Mouse (Mus musculus) retina, adult 2 months (tissue): ENCODE results near the gene Gm49322.
"Not testable (repeated sequence)": the region's sequence is repeated elsewhere in the genome, so short reads cannot be mapped to it uniquely, and the experiment has no call there.

Experiments used
- DNase-seq: peaks from one replicate; pipeline ENCODE4 v3.0.0-alpha.2; 2012; ENCODE audit warnings: low read depth, low spot score

Gene Gm49322

DNA sequence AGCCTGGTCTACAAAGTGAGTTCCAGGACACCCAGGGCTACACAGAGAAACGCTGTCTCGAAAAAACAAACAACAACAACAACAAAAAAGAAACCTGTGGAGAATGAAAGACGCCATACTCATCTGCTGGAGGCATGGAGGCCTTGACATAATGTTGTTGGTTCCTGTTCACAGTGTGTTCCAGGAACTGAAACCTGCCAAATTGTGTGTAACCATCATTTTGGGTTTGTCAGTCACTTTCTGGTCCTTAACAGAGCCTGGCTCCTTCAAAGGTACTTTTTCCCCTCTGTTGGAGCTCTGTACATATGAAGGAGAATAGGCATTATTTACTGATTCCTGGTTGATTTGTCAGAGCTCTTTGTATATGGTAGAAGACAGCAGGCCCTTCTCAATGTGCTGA is 6.1 kb downstream of the Gm49322 start:
- no peak for DNase-seq

DNA sequence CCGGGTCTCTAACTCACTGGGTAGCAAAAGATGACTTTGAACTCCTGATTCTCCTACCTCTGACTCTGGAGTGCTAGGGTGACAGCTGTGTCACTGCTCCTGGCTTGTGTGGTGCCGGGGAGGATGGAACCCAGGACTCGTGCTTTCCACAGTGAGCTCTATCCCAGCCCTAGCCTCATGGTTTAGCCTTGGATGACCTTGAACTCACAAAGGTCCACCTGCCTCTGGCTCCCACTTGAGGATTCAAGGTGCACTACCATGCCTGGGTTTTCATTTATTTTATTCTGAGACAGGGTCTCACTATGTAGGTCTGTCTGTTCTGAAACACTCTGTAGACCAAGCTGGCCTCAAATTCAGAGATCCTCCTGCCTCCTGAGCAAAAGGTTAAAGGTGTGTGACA is 8.0 kb downstream of the Gm49322 start:
- no peak for DNase-seq

DNA sequence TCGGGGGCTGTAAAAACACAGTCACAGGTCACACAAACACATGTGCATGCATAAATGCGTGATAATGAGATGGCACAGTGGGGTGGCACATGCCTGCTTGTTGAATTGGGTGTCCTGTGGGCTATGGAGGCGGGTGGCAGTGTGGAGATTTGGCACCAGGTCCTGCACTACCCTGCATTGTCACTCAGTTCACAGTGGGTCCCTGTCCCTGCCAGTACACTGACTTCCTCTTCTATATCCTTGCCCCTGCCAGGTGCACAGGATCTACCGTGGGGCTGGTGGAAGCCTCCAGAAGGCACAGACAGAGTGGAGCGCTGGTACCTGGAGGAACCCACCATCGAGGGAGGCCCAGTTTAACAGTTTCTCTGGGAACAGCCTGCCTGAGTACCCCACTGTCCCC is 8.5 kb downstream of the Gm49322 start:
- DNase-seq: no peak

DNA sequence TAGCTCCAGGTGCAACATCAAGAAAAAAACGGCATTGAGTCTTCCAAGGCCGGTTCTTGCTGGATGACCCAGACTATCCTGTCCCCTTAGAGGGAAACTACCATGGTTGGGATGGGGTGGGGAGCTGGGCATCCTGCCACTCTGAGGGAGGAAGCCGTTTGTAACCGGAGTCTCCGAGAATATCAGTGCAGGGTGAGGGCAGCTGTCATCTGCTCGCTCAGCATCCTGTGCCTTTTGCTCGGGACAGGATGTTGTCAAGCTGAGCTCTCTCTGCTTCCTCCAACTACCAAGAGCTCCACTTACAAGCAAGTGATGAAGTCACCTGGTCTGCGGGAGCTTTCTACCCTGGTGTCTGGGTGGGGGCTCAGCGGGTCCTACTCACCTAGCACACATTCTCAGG is 12.4 kb downstream of the Gm49322 start:
- DNase-seq: no peak

DNA sequence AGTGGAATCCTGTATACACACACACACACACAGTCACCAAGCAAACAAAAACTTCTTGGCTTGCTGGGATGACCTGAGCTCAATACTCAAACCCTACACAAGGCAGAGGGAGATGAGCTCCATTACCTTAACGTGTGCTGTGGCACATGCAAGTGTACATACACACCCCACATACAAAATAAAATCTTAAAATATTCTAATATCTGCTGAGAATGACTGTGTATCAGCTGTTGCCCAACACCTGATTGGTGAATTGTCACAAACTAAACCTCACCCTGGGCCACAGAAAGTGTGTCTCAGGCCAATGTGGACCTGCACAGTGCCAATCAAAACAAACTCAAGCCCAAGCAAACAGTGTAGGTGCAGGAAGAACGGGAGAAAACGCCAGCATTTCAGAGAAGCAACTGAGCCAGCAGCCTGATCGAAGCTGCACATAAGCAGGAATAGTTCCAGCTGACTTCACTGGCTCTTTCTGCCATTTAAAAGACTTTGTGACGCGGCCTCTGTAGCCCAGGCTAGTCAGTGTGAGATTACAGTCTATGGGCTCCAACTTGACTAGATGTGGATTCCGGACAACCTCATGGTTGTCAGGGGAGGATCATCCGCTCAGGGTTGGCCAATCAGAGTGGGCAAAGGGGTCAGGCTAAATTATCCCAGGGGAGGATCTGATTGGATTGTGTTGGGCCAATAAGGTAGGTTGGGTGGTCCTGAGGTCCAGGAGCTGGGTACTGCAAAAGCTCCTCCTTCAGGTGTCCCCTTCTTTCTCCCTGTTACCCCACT is 13.8 kb downstream of the Gm49322 start:
- no peak for DNase-seq

DNA sequence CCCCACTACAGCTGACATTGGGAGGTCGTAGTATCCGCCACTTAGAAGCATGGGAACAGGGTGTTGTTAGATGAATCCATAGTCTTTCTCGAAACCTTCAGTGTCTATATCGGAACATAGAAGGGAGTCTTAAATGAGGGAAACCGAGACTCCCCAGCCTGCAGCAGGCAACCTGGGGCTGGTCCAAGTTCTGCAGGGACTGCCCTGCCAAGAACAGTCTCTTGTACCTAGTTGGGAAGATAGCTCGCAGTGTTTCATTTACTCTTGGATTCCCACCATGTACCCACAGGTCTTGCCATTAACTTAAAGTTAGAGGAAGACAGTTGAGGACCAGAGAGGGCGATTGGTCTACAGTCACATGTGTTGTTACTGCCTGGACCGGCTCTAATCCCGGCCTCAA is 14.5 kb downstream of the Gm49322 start:
- no peak for DNase-seq

DNA sequence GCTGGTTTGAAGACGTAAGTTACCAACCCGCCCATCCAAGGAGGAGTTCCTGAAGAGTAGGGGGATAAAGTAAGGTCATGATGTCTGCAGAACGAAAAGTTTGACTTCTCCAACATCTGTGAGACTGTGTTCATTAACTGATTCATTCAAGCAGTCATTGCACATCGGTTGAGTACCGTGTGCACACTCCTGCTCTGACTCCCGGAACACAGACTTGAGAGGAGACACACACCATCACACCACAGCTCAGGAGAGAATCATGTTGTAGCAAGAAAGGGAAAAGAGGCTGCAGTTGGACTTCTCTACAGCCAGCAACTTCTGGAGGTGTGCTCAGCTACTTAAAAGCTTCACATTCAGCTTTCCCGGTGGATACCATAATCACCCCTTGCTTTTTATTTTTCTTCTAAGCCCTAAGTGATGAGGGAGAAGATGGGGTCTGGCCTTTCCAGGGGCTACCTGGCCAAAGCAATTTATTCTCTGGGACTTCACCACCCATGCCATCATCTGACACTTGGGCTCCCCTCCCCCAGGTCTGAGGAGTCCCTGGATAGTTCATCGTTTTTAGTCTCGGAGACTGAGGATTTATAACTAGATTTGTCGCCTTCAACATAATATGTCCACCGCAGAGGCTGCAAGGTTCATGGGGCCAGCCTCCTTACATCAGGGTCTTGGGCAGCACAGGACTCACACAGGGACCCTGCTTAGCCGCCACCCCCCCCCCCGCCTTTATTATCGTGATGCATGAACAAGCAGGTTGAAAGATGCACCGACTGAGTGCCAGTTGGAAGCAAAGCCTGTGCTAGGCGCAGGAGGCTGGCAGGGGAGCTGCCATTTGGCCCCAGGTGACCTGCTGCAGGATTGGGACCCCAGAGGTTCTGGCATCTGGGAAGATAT is 15.2 kb downstream of the Gm49322 start:
- DNase-seq: no peak

DNA sequence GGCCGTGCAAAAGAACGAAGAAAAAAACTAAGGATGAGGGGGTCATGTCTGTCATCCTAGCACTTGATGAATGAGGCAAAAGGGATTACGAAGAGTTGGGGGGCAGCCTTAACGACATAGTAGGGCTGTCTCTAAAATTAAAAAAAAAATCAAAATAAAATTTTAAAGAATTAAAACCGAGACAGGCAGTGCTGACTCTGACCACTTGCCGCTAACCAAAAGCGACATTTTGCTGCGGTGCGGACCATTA is 15.8 kb downstream of the Gm49322 start:
- no peak for DNase-seq

DNA sequence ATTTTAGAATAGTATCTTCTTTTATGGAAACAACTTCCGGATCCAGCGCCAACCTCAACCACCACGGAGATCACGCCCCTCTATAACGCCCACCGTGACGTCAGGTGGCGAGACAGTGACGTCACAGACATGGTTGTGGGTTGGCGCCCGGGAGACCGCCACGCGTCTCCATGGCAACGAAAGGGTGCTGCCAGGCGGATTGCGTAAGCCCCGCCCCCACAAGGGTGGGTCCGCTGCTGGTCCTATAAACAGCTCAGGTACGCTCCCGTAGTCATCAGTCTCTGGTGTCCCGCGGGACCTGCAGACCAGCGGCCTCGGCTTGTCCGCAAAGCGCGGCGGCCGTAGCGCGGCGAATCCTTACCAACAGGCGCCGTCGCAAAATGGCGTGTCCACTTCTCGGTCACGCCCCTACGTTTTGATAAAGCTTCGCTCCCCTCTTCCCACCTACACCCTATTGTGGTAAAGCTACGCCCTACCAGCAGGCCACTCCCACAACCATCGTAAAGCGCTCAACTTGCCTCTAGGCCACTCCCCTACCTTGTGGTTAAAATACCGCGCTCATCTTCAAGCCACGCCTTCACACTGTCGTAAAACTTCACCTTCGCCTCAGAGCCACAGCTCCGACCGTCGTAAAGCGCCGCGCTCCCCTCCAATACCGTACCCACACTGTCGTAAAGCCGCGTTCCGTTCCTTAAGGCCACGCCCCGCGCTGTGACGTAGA is 16.3 kb downstream of the Gm49322 start:
- peak; percentile 100 for DNase-seq

DNA sequence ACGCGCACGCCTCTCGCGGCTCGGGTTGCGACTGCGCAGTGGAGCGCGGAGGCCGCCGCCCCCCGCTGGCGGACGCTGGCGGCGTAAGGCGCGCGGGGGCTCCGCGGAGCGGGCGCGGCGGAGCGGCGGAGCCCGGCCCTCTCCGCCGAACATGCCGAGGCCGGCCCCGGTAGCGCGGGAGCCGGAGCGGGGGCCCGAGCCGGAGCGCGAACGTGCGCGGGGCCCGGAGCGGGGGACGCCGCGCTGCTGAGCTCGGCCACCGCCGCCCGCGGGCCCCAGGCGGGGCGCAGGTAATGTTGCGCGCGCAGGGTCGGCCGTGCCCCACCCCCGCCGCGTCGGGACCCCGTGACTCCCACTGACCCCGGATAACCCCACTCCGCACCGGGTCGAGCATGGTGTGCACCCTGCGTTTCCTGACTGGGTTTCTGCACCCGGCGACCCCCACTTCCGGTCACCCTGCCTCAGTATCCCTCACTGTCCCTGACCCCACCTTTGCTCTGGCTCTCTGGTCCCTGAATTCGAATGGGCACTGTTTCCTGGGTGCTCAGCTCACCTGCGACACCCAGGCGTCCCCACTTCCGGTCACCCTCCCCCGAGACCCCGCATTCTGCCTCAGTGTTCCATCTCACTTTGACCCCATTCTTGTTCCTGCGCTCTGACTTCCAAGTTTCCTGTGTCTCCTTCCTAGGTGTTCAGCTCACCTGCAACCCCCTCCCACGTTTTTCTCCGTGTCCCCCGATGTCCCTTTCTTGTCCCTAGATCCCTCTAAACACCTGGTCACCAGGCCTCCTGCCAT is 17.0 kb downstream of the Gm49322 start, which contains the start of gene Csnk1g2:
Gene Csnk1g2 (plus strand): TSS at position 178 of the 796 bp plus-strand sequence.
- DNase-seq: no peak

DNA sequence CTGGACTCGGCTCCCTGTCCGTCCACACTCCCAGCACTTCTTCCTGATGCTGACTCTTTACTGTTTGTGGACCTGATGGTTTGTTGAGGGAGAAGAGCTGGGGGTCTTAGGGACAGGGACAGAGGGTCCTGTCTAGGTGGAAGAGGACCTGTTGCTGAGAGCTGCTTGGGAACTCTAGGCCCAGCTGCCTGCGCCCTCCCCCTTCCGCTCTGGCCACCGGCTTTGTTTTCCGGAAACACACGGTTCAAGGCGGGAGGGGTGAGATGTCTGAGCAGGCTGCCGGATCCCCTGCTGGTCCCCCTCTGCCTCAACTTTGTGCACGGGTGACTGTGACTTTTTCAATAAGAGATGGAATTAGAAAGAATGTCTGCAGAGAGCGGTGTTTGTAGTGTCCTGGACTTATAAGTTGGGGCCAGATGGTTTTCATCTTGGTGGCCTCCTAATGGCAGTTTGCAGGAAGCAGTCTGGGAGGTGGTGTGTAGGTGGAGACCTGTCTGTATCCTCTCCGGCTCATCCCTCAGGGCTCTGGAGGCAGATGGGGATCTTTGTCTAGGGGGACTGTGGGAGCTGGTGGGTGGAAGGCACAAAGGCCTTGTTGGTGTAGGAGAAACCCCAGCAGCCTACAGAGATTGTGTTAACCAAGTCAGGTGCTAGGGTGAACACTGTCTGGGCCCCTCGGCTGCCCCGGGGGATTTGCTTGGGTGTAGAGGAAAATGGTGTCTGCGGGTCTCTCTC is 17.8 kb downstream of the Gm49322 start:
- no peak for DNase-seq

DNA sequence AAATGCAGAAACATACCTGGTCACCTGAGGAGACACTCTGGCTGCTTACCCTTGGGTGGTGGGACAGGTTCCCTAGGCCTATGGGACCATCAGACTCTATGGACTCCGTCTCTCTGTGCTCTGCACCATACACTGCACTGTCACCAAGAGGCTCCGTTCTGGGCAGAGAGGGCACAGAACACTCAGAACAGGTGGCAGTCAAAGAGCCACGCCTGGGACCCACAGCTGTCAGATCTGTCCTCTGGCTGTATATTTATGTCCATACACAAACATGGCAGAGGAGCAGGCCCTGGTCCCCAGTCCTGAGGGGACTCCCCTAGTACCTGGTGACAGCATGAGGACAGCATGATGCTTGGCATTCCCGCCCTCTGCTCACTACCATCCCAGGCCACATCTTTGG is 19.9 kb downstream of the Gm49322 start:
- DNase-seq: no peak

DNA sequence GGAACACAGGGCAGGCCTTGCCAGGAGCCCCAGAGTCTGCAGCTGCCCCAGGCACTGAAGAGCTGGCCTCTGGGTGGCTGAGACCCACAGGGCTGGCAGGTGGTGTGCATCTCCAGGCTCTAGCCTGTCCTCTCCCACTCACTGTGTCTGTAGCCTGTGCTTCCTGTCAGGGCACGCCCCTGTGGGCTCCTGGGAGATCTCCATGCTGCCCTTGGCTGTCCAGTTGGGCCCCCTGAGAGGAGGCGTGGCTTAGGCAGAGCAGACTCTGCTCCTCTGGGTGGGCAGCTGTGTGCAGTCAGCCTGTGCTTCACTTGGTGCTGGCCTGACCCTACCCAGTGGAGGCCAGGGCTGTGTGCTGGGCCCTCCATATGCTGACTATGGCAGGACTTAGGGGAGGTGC is 21.9 kb downstream of the Gm49322 start:
- DNase-seq: no peak

DNA sequence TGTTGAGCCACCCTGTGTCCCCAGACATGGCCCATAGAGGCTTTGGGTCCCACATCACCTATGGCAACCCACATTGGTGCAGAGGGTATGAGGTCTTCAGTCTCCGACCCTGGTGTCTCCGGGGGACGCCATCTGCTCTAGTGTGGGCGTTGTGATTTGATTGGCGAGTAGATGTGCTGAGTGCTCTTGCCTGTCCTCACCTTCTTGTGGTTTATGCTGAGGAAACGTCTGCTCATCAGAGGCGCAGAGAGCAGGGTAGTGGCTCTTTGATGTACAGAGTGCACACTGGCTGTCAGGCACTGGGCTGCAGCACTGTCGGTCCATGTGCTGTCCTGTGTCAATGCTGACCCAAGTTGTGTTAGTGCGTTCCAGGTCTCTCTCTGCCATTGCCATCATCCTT is 23.1 kb downstream of the Gm49322 start:
- no peak for DNase-seq

DNA sequence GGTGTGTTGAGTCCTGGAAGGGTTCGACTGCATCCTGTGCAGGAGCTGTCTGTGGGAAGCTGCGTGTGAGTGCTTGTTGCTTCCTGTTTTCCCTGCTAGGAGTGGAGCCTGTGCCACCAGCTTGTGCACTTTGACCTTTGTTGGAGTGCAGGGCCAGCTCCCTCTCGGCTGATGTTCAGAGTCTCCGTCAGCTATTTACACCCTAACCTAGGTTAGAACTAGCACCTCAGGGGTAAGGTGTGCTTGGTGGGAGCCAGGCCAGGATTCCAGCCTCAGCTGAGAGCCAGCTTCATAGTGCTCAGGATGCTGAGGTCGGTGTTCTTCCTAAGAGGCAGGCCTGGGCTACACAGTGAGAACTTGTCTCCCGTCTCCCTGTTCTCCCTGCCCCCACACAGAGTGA is 29.5 kb downstream of the Gm49322 start:
- DNase-seq: no peak

DNA sequence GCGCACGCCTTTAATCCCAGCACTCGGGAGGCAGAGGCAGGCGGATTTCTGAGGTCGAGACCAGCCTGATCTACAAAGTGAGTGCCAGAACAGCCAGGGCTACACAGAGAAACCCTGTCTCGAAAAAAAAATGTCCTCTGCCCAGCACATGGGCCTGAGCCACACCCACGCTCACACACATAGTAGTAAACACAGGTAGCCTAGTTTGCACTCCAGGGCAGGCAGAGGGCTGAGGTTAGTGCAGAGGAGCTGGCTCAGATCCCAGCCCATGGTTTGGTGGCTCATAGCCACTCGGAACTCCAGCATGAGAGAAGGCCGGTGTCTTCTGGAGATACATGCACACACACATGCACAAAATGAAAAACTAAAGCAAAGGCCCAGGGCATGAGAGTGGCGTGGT is 41.1 kb downstream of the Gm49322 start:
- no peak for DNase-seq

DNA sequence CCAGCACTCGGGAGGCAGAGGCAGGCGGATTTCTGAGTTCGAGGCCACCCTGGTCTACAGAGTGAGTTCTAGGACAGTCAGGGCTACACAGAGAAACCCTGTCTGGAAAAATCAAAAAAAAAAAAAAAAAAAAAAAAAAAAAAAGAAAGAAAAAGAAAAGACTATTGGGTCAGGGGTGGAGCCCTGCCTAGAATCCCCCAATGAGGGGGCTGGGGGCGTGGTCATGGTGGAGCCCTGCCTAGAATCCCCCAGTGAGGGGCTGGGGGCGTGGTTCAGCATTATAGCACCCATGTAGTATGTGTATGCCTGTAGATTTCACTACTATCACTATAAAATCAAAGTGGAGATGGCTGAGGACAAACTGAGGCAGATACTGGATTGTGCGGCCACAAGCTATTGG is 44.1 kb downstream of the Gm49322 start:
- not testable (repeated sequence) for DNase-seq

DNA sequence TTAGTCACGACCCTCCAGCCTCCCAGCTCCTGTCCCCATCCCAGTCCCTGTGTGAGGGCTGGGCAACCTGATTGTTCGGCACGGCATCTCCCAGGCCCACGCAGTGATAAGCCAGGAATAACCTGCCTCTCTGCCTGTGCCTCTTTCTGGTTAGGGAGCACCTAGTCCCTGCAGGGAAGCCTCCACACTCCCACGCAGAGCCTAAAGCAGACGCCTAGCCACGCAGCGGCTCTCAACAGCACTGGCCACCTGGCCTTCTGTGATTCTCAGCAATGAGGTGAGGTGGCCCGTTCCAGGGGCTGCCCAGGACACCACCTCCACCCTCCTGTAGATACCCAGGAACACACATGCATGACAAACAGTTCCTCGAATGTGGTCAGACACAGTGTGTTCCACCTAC is 44.6 kb downstream of the Gm49322 start:
- no peak for DNase-seq

DNA sequence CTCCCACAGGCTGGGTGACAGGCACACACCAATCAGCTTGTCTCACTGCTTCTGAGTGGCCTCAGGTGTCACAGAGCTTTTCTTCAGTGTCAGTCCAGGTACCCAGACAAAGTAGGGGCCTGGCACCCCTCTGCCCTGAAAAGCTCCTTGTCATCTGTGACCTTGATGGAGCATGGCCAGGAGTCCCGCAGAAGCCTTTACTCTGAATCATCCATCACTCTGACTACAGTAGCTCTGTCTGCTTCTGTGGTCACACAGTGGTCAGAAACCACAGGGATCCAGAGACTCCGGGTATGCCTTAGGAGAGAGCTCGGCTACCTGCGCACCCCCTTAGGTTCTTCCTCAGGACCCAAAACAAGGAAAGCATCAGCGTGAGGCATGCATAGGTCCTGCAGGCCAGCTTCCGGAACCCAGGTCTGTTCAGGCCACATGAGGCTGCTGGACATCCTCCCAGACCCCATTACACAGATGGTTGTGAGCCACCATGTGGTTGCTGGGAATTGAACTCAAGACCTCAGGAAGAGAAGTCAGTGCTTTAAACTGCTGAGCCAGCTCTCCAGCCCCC is 47.4 kb downstream of the Gm49322 start:
- no peak for DNase-seq

DNA sequence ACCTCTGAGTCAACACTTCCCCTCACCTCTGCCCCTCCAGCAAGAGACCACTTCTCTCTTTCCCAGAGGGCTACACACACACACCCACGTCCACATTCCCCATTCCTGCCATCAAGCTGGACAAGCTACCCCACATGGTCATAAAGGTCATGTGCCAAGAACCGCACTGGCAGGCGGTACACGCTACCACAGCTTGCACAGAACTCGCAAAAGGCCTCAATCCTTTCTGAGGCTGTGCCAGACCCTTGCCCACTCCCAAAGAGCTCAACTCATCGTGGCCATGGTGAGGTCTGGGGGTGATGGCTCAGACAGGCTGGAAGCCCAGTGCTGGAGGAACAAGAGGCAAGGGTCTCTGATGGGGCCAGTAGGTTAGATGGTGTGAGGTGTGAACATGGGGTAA is 49.0 kb downstream of the Gm49322 start:
- DNase-seq: no peak
